Mouse (Mus musculus) brain, embryonic 18.5 days (tissue): ENCODE data around the gene Uqcrq.
"Not testable (repeated sequence)": the region's sequence is repeated elsewhere in the genome, so short reads cannot be mapped to it uniquely, and the experiment has no call there.

ENCODE experiments used
- DNase-seq: peaks from one replicate; pipeline ENCODE4 v3.0.0-alpha.2; 2012; ENCODE audit warnings: low read depth, low spot score

Gene Uqcrq

DNA sequence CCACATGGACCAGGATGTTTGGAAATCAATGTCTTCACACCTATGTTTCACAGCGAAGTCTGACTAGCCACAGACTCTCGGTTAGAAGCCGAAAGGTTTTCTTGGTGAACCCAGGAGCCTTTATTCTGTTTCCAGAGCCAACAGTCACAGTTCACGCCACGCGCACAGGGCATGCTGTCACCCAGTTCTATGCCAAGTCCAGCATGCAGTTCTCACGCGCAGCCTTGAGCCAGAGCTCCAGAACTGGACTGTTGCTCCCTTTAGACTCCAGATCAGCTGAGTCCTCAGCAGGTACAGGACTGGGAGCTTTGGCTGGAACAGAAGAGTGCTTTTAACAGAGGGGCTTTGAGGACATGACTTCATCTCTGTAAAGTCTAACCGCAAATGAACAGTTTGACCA lies 21.8 kb upstream of the Uqcrq start:
- DNase-seq = no peak

DNA sequence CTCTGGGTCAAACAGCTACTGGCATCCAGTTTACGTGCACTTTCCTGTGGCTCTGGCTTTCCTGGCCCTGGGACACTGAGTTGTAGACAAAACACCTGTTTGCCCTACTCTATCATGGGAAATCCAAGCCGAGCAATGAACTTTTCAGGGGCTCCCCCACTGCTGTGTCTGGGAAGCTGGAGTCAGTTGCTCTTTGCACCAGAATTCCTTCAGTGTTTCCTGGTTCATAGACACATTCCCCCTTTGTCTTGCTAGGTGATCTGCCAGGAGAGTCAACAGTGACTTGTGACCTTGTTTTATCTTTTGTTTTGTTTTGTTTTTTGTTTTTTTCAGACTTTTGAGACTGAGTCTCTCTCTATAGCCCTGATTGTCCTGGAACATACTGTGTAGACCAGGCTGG lies 20.7 kb upstream of the Uqcrq start:
- DNase-seq = no peak

DNA sequence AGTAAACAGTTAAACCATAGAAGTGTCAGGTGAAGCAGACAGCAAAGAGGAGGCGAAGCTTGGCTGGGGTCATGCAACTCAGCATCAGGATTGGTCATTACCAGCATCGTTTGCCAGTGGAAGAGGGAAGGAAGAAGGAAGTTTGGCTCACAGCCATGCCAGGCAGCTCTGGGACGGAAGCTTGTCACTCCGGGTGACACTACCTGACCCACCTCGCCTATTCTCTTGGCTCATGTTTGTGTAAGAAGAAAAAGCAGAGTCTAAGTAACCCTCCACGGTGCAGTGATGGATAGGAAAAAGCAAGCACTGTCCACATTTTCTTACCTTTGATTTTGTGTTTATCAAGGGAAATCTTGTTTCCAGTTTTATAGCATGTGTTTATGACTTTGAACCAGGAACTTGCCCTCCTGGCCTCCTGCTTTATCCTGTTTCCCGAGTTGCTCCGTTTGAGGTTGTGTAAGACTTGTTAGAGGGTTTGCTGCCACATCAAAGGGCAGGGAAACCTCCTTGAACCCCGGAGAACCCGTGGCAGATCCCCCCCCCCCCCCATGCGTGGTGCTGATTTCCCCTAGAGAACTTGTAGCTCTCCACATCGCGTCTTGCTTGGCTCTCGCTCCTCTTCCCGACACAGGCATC lies 19.6 kb upstream of the Uqcrq start:
- DNase-seq = no peak

DNA sequence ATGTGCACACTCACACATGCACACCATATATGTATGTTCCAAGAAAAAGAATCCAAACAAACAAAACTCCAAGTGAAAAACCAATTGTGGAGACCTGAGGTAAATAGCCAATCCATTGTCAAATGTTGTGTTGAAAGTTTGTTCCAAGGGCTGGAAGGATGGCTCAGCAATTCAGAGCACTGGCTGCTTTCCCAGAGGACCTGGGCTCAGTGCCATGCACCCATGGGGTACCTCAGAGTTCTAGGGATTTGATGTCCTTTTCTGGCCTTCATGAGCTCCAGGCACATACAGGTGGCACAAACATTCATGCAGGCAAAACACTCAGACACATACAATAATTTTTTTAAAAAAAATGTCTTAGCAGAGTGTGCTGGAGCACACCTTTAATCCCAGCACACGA lies 17.9 kb upstream of the Uqcrq start:
- DNase-seq = no peak

DNA sequence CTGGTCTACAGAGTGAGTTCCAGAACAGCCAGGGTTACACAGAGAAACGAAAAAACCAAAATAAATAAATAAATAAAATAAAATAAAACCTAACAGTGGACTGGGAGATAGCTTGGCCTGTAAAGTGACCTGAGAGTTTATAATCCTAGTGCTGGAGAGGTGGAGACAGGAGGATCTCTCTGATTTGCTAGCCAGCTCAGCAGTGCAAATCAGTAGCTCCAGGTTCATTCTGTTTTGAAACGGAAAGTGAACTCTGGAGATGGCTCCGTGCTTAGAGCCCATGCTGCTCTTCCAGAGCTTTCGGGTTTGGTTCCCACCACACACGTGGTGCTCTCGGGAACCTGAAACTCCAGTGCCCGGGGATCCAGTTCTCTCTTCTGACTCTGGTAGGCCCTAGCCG lies 17.4 kb upstream of the Uqcrq start:
- no peak for DNase-seq

DNA sequence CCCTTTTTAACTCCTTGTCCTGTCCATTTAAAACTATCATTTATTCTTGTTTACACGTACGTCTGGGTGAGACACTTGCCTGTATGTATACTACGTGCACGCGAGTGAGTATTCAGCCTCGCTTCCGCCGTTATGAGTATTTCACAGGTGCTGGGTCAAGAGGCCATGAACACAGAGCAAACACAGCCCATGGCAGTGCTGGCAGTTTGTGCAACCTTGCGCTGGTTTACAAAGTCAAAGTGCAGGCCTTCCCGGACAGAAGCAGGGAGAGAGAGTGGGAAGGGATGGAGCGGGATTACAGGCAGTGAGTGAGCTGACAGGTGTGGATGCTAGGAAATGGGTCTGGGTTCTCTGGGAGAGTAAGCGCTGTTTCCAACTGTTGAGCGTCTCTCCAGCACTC lies 15.6 kb upstream of the Uqcrq start:
- DNase-seq = no peak

DNA sequence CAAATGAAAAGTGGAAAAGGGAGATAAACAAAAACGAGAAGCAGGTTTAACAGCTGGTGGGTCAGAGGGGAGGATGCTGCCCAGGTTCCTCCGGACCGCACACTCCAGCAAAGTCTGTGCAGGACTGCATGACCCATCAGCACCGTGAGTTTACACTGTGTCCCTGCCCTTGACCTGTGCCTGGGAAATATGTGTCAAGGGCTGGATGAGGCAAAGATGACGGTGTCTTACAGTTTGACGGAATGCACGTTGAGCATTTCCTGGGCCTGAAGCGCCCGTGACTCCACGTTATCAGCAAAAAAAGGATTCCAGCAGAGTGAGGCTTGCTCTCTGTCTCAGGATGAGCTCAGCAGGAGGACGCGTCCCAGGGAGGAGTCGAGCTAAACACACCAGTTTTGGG lies 14.9 kb upstream of the Uqcrq start:
- DNase-seq = no peak

DNA sequence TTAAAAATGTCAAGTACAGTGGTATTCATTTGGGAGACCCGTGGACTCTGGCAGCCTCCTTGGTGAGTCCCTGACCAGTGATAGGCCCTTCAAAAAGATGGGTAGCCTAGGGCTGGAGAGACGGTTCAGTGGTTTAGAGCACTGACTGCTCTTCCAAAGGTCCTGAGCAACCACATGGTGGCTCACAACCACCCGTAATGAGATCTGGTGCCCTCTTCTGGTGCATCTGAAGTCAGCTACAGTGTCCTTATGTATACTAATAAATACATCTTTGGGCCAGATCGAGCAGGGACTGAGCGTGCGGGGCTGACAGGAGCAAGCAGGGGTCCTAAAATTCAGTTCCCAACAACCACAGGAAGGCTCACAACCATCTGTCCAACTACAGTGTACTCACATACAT lies 13.2 kb upstream of the Uqcrq start:
- no peak for DNase-seq

DNA sequence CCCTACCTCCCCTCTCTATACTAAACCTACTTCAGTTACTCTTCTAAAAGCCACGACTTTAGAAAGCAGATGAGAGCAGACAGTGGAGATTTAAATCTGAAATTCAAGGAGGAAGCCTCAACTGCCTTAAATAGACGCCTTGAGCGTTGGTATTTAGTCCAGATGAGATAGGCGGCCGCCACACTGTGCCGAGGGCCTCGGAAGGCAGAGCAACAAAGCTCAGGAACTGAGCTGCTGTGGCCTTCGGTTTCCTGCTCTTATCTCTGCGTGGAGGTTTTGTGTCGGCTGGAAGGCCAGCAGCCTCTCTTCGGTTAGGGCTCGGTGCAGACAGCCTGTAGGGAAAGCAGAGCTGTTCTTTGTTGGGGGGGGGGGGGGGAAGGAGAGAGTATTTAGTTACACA lies 11.3 kb upstream of the Uqcrq start:
- no peak for DNase-seq

DNA sequence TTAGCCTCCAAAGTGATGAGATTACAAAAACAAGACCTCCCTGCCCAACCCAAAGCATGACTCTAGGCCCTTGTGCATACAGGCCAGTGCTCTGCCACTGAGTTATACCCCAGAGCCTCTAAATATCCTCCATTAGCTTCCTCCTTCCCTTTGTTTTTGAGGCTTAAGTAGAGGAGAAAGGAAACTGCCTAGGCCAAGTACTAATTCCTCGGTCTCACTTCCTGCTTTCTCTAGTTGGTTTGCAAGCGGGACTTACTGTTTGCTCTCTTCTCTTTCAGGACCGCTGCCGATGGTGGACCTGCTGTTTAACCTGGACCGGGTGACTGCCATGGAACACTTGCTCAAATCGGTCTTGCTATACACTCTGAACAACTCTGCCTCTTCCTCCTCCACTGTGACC lies 5.7 kb upstream of the Uqcrq start:
- DNase-seq = no peak

DNA sequence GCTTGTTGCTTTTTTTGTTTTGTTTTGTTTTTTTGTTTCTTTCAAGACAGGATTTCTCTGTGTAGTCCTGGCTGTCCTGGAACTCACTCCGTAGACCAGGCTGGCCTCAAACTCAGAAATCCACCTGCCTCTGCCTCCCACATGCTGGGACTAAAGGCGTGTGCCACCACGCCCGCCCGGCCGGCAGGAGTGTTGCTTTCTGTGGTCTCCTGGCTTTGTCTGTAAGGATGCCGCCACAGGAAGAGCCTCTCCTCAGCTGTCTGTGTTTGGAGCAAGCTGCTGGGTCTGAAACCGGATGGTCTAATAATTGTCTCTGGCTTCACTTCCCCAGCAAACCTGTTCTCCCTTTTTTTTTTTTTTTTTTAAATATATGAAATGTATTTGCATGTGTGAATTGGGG lies 4.9 kb upstream of the Uqcrq start:
- DNase-seq = no peak

DNA sequence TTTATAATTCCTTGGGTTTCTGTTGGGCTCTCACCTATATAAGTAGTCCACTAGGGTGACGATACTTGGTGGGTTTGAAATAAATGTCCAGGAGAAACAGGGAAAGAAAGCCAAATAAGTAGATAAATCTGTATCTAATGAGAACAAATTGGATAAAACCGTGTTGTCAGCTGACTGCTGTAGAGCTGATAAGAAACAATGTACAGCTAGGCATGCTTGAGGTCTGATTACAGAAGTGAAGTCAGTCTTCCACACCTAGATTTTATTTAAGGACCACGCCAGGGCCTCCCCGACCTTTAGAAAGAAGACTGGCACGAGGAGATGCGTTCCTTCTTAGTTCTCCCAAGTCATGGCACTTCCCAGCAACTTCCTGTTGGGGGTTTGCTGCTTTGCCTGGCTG lies 2.4 kb upstream of the Uqcrq start:
- DNase-seq = no peak

DNA sequence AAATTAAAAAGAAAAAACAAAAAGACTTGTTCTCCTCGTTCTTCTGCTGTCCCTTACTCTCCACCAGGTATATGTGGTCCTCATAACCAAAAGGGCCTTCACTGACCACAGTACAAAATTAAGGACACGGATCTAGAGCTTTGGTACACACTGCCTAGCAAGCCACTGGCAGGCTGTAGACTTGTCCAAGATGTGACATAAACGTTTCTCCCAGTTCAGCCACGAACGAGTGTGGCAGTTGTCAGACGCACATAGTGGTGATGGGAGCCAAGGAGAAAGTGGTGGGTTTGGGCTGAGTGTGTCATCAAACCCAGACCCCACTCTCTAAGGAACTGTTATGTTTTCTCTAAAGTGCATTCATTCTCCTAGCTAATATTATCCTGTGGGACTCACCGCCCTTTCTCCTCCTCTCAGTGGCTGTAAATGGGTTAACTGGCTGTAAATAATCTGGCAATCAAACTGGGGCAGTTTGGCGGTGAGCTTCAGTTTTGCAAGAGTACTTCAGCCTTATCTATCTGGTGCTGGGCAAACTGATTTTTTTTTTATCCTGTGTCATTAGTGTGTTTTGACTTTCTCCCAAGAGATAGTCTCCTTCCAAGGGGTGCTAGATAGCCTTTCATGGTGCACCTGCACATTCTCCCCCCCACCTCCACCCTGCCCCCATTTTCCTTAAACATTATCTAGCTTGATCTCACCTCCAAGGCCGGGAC lies 871 bp upstream of the Uqcrq start:
- no peak for DNase-seq

DNA sequence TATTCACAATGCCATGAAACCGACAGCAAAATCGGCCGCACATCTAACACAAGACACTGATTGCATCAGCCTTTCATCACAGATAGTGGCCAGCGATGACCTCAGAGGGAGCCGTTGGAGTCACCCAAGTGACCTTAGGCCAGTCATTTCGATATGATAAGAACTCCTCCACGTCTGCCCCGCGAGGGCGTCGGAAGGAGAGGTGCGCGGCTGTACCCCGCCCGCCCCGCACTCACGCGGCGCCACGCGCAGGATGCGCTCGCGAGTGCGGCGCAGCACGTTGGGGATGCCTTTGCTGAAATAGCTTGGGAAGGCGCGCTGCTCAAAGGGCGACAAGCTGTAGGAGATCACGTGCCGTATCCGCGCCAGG lies 346 bp downstream of the Uqcrq start:
- no peak for DNase-seq

DNA sequence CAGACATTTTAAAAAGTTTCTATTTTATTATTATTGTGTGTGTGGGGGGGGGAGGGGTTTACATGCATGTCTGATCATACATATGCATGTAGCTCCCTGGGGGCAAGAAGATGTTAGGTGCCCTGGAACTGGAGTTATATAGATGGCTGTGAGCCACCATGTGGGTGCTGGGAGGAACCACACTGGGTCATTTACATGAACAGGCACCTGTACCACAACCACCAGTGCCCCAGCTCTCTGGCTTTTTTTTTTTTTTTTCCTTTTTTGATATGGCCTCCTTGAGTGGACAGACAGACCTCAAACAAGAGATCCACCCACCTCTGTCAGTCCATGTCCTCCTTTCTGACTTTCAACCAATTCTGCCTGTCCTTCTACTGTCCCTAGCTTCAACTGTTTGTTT lies 1.4 kb downstream of the Uqcrq start:
- DNase-seq = no peak

DNA sequence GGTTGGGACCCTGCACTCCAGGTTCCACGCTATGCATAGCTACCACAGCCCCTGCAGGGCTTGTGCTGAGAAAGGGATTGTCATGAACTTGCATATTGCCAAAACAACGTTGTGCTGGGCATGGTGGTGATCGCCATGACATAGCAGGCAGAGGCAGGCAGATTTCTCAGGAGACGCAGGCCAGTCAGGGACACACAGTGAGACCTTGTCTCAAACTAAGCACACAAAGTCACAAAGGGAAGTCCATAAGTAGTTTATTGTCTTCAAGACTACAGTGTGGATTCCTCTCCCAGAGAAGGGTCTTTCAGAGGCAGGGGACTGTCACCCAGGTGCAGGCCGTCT lies 1.9 kb downstream of the Uqcrq start:
- DNase-seq = no peak

DNA sequence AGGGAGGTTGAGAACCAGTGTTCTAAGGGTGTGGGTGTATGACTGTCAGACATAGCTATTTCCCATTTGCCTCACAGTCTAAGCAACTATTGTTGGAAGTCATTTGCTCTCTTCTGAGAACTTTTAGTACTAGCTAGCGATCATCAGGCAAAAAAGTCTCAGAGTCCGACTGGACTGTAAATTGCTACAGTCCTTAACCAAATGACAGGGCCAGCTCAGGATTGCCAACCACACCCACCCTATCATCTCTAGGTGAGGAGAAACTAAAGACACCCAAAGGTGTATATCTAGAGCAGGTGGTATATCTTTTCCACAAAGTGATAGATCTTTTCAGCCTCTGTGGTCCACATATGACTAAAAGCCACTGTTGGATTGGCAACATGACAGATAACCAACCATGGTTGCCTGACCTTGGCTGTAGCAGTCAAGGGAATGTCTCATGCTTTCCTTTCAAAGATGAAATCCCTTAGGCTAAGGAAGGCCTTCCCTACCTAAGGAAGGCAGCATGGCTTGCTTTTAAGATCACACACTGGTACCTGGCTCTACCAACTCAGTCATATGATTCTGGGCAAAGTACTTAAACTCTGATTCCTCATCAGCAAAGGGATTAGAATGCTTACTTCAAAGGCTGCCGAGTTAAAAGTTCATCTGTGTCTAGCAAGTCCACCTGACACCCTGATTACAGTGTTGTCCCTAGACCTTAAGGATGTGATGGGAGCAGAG lies 2.5 kb downstream of the Uqcrq start:
- no peak for DNase-seq

DNA sequence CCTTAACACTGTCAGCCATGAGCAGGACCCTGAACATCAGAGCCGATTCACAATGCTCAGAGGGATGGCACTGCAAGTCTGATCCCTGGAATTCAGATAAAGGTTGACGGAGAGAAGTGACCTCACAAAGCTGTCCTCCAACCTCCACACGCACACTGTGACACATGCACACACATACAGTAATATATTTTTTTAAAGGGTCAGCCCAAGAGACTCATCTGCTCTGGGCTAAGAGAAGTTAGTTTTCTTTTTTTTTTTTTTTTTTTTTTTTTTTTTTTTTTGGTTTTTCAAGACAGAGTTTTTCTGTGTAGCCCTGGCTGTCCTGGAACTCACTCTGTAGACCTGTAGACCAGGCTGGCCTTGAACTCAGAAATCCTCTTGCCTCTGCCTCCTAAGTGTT lies 3.7 kb downstream of the Uqcrq start:
- not testable (repeated sequence) for DNase-seq

DNA sequence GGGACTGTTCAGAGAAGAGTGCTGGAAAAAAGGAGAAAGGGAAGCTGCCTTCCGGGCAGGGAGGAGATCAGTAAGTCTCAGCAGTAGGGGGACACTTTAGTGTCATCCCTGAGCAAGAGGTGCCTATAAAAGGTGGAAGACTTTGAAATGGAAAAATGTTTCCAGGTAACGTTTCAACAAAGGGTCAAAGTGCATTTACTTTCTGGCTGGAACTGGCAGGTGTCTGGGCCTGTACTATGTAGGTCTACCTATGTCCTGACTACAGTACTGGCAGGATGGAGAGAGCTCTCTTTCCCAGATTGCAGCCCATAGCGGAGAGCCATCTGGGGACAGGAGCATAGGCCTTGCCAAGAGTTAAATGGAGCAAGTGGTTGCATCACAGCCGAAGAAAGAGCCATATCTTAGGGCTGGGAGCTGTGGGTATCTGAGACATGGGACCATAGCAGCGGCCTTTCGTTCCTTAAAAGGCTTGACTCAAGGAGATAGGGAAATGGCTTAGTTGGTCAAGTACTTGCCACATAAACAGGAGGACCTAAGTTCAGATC lies 4.8 kb downstream of the Uqcrq start:
- DNase-seq = no peak

DNA sequence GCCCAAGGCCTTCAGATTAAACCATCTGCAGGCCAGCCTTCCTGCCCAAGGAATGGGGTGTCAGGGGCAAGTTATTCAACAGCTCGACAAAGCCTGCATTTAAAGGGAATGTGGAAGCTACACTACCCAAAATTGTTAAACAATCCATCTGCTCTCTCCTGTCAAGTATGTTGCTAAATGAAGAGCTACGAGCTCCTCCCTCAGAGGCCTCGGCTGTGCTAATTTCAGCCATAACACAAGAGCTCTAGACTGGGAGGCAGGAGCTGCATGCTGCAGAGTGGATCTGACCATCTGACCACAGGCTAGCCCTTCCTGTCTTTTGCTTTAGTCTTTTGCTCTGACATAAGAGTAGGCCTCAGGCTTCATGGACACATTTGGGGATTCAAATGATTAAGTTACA lies 5.4 kb downstream of the Uqcrq start:
- no peak for DNase-seq

DNA sequence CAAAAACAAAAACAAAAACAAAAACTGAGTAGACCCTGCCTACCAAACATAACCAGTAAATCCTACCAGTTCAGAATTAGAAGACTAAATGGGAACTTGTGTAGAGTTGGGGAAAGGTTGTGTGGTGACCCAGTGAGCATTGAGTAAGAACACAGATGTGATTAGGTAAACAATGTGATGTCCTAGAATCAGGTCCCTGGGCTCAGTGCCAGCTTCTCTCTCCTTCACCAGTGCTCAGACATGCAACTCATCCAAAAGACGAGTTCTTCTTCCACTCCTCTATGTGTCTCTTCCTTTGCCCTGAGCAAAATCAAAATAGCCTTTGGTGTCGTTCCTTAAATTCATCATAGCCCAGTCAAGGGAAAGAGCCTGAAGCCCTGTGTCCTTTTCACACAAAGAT lies 5.8 kb downstream of the Uqcrq start:
- DNase-seq = no peak

DNA sequence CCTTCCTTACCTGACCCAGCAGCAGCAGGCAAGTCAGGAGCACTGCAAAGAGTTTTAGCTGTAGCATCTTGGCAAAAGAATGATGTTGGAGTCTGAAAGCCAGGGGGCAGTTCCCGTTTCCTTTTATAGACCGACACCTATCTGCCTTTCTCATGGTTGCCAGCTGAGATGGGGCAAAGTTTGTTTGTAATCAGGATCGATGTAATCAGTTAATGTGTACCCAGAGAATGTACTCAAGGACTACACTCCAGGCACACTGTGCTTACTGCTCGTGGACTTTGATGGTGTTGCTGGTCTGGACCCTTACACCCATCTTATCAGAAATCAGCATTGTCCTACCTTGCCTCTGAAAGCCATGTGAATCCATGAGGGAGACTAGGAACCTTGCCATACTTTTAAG lies 7.6 kb downstream of the Uqcrq start, which contains the start of gene Leap2:
Gene Leap2 (minus strand): TSS at position 135 of the 400 bp plus-strand sequence.
- DNase-seq = no peak

DNA sequence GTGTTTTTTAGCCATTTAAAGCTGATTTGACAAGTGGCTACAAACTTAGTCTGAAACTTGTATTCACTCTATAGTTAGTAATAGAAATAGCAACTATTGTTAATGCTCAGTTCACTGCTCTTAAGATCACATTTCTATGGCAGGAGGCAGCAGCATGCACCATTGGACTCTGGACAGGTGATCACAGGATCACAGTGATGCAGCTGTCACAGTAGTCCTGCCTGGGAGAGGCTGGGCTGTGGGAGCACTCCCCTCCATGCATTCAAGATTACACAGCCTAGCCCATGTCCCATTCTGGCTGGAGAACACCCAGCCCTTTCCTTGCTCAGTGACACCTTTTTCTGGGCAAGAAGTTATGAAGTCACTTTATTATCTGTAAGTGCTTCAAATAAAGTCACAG lies 12.6 kb downstream of the Uqcrq start:
- no peak for DNase-seq
